Mouse (Mus musculus): ENCODE measurements around the gene Fam168a.

DNA sequence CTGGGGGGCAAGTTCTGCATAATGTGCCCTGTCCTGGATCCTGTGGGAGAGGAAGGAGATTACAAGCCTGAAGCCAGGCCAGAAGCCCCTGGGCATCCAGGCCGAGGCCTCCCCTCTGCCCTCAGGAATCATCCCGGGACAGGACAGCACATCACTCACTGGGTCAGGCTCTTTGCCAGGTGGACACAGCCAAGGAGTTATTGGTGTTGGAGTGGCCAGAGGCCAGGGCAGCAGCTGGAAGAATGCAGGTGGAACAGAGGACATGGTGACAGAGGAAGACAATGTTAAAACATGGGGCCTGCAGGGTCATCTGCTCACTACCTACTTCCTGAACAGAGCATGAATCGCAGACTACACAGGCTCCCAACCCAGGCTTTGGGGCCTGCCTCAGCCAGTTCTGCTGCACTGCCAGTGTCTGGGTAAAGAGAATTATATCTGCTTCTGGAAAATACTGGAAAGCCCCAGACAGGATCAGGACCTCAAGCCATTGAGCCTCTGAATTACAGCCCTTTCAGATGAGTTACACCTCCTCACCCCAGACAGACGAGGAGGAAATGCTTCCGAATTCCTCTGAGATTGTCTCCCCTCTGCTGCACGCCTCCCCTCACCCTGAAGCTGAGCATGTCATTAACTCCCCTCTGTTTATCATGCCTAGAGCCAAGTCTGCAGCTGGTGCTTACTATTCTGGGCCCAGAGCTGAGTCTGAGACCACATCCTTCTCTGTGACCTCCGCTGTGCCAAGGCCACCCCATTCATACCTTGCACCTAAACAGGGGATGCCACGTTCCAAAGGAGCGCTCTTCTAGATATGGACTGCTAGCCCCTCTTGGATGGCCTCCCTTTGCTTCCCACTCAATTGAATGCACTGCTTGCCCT lies 145.3 kb downstream of the Fam168a start:
- TF ChIP-seq CTCF (IDR thresholded peaks at IDR 0.05; ENCODE audit: low read depth, low read length) (no peak), TAL1 (conservative IDR thresholded peaks at IDR 0.05; ENCODE audit: low read depth, low read length) (no peak), POLR2AphosphoS5 (IDR thresholded peaks at IDR 0.05; ENCODE audit: insufficient replicate concordance, low read depth, low read length) (no peak), GATA1 (IDR thresholded peaks at IDR 0.05; ENCODE audit: borderline replicate concordance, low read length) (no peak)

Data from G1E (cell line).